In the genomic region with DNA sequence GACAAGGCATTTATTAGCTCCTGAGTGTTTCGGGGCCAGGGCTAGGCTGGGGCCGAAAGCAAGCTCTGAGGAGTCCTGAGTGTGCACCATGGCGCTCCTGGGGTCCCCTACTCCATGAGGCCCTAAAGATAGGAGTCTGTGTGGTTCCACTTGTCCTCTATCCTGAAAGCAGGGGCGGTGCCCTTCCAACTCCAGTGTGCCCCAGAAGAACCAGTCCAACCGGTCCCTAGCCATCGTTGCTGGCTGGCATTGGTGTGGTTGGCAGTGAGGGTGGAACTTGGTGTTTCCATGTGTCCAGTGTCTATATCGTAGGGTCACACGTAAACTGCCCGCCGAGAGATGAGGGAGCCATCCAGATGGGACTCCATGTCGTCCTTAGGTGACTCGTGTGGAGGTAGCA, we compare ENCODE assay signal across 23 mouse cellular contexts. TPM values are rescaled to one million over a fixed set of nuclear protein-coding genes. Genes with fewer than 3 reads are reported as not detected.
A peak's percentile ranks its signal among the peaks of the same experiment; 100 is the strongest.
DNase-seq lines count a peak whose midpoint lies in the region; ATAC-seq and TF ChIP-seq lines count a peak whose summit lies in the region.
"Had no signal": no experiment of that assay in that cellular context is flagged by ENCODE, and none has a peak within 500 bp of the region (broad histone marks: within the 10 kb centered on the region; RNA-seq: fewer than 3 reads in every experiment).

No protein-coding gene starts in this region.

- no peak overlapping the region for H3K4me3 ChIP-seq in kidney, postnatal 0 days (replicated peaks; ENCODE audit: low read depth, low read length)
- H3K4me3 ChIP-seq in lung, postnatal 0 days (ENCODE audit: low read depth, low read length): no peak overlapping the region
- no peak overlapping the region for H3K4me3 ChIP-seq in stomach, postnatal 0 days (ENCODE audit: low read depth, low read length)
- H3K4me3 ChIP-seq in forebrain, embryonic 11.5 days (ENCODE audit: low read depth, low read length): no peak overlapping the region
- H3K4me3 ChIP-seq: forebrain, embryonic 10.5 days; hindbrain, embryonic 13.5 days had no signal

- ATAC-seq in kidney, postnatal 0 days (replicated peaks; ENCODE audit: low FRiP score, low read depth): 0 out of 2 replicates have a peak, but pooled peaks have one; percentile 18
- peak; percentile 72 for ATAC-seq in lung, postnatal 0 days
- peak; percentile 68 for ATAC-seq in stomach, postnatal 0 days (ENCODE audit: low FRiP score, low TSS enrichment)
- ATAC-seq in forebrain, embryonic 11.5 days (replicated peaks; ENCODE audit: low FRiP score): no peak

- H3K27ac ChIP-seq in kidney, postnatal 0 days: no peak overlapping the region
- no peak overlapping the region for H3K27ac ChIP-seq in lung, postnatal 0 days (ENCODE audit: low read length)
- peak overlapping the region; percentile 40 for H3K27ac ChIP-seq in stomach, postnatal 0 days (replicated peaks)
- no peak overlapping the region for H3K27ac ChIP-seq in forebrain, embryonic 11.5 days (ENCODE audit: low read depth, low read length)
- H3K27ac ChIP-seq: forebrain, embryonic 10.5 days; hindbrain, embryonic 13.5 days had no signal

- 92% methylated on average over 12 of the region's 12 CpGs for WGBS in kidney, postnatal 0 days
- 76% methylated on average over 12 of the region's 12 CpGs for WGBS in lung, postnatal 0 days
- WGBS in stomach, postnatal 0 days: 66% methylated on average over 12 of the region's 12 CpGs
- WGBS in forebrain, embryonic 11.5 days: 94% methylated on average over 12 of the region's 12 CpGs

- TF ChIP-seq EP300 in lung, postnatal 0 days (IDR thresholded peaks at IDR 0.05): no peak
- TF ChIP-seq EP300 in stomach, postnatal 0 days (optimal IDR thresholded peaks at IDR 0.05): no peak

- no peak overlapping the region for H3K4me2 ChIP-seq in kidney, postnatal 0 days (ENCODE audit: low read length)
- H3K4me2 ChIP-seq in lung, postnatal 0 days (replicated peaks; ENCODE audit: low read depth, low read length): no peak overlapping the region
- no peak overlapping the region for H3K4me2 ChIP-seq in stomach, postnatal 0 days (replicated peaks; ENCODE audit: low read depth)
- H3K4me2 ChIP-seq in forebrain, embryonic 11.5 days (ENCODE audit: low read depth, low read length, severe bottlenecking): no peak overlapping the region
- H3K4me2 ChIP-seq: hindbrain, embryonic 13.5 days; lung, embryonic 14.5 days had no signal

- H3K4me1 ChIP-seq in kidney, postnatal 0 days (replicated peaks; ENCODE audit: insufficient read depth, low read length): no peaks in the 10 kb centered on the region
- H3K4me1 ChIP-seq in lung, postnatal 0 days (ENCODE audit: insufficient read depth, low read depth, low read length): no peaks in the 10 kb centered on the region
- H3K4me1 ChIP-seq in stomach, postnatal 0 days (replicated peaks; ENCODE audit: control insufficient read depth, insufficient read depth): no peaks in the 10 kb centered on the region
- no peaks in the 10 kb centered on the region for H3K4me1 ChIP-seq in forebrain, embryonic 11.5 days (replicated peaks; ENCODE audit: control insufficient read depth, insufficient read depth, low read length)
- H3K4me1 ChIP-seq: forebrain, embryonic 10.5 days; hindbrain, embryonic 13.5 days had no signal

- peaks cover 55% of the 10 kb centered on the region for H3K36me3 ChIP-seq in kidney, postnatal 0 days (ENCODE audit: insufficient read depth, low read length)
- peaks cover 28% of the 10 kb centered on the region; the same call in 1 of the 2 replicates for H3K36me3 ChIP-seq in lung, postnatal 0 days (ENCODE audit: insufficient read depth, low read length)
- peaks cover 25% of the 10 kb centered on the region for H3K36me3 ChIP-seq in stomach, postnatal 0 days (ENCODE audit: control insufficient read depth, insufficient read depth, low read length)
- H3K36me3 ChIP-seq in forebrain, embryonic 11.5 days (ENCODE audit: control insufficient read depth, insufficient read depth, low read length): peaks cover 2% of the 10 kb centered on the region

- H3K27me3 ChIP-seq in kidney, postnatal 0 days (ENCODE audit: insufficient read depth, low read length): no peaks in the 10 kb centered on the region
- H3K27me3 ChIP-seq in lung, postnatal 0 days (replicated peaks; ENCODE audit: insufficient read depth, low read length): no peaks in the 10 kb centered on the region
- no peaks in the 10 kb centered on the region for H3K27me3 ChIP-seq in stomach, postnatal 0 days (ENCODE audit: control insufficient read depth, insufficient read depth, low read length)
- H3K27me3 ChIP-seq in forebrain, embryonic 11.5 days (ENCODE audit: control insufficient read depth, insufficient read depth, low read length): no peaks in the 10 kb centered on the region
- H3K27me3 ChIP-seq: hindbrain, embryonic 13.5 days had no signal

- H3K9ac ChIP-seq in kidney, postnatal 0 days (ENCODE audit: low read depth, low read length): no peak overlapping the region
- no peak overlapping the region for H3K9ac ChIP-seq in lung, postnatal 0 days (replicated peaks; ENCODE audit: low read depth)
- H3K9ac ChIP-seq in stomach, postnatal 0 days (ENCODE audit: low read length): no peak overlapping the region
- no peak overlapping the region for H3K9ac ChIP-seq in forebrain, embryonic 11.5 days (ENCODE audit: low read length)
- H3K9ac ChIP-seq: hindbrain, embryonic 13.5 days; lung, embryonic 14.5 days had no signal

- peaks cover 11% of the 10 kb centered on the region for H3K9me3 ChIP-seq in kidney, postnatal 0 days (replicated peaks; ENCODE audit: low read length)
- no peaks in the 10 kb centered on the region for H3K9me3 ChIP-seq in lung, postnatal 0 days (ENCODE audit: low read length)
- H3K9me3 ChIP-seq in stomach, postnatal 0 days (ENCODE audit: control insufficient read depth, low read length): peaks cover 6% of the 10 kb centered on the region; the same call in 1 of the 2 replicates
- peaks cover 7% of the 10 kb centered on the region; the same call in 1 of the 2 replicates for H3K9me3 ChIP-seq in forebrain, embryonic 11.5 days (ENCODE audit: control insufficient read depth, low read length)

- TF ChIP-seq CTCF in kidney, postnatal 0 days (IDR thresholded peaks at IDR 0.05; ENCODE audit: low read depth): no peak
- TF ChIP-seq CTCF in lung, postnatal 0 days (IDR thresholded peaks at IDR 0.05): no peak
- TF ChIP-seq CTCF in stomach, postnatal 0 days (IDR thresholded peaks at IDR 0.05; ENCODE audit: low read depth): no peak

- DNase-seq in kidney, adult 8-10 months: peak; percentile 37 to 56
- DNase-seq in kidney, postnatal 4 days: no peak
- no peak for DNase-seq in kidney, postnatal 0 days (ENCODE audit: low spot score)
- DNase-seq in lung, postnatal 0 days (ENCODE audit: low spot score): peak; percentile 73
- DNase-seq in stomach, postnatal 0 days (ENCODE audit: low spot score): peak; percentile 86
- no peak for DNase-seq in adrenal gland, postnatal 4 days (ENCODE audit: low spot score in 2 of 2)
- no peak for DNase-seq in forebrain, embryonic 11.5 days (ENCODE audit: low spot score)
- no peak for DNase-seq in right cerebral cortex, adult 2 months (ENCODE audit: low spot score in 2 of 2)
- DNase-seq: adrenal gland, postnatal 14 days; cerebellum, adult 8-10 months; gastrocnemius, postnatal 10 days; heart, postnatal 10 days; lung, embryonic 14.5 days; thymus, adult 18-20 months had no signal

RNA-seq across cellular contexts. Expression of gene Tomm40, which starts 8.9 kb away (rescaled TPM):
- 163 and 167 TPM in 2 replicates for polyA plus RNA-seq in kidney, postnatal 0 days (2015; fragmentation: Nextera tagmentation; extraction: Ambion mirVana)
- 60.8 and 62.4 TPM in 2 replicates for polyA plus RNA-seq in lung, postnatal 0 days (2015; fragmentation: Nextera tagmentation; extraction: Ambion mirVana)
- polyA plus RNA-seq in stomach, postnatal 0 days (2015; fragmentation: Nextera tagmentation; extraction: Ambion mirVana): 98.0 and 105 TPM in 2 replicates
- 100 to 1,000 TPM; 137 to 139 TPM for total RNA-seq in adrenal gland, postnatal 4 days (2021)
- 160 and 171 TPM in 2 replicates for polyA plus RNA-seq in forebrain, embryonic 11.5 days (2014; fragmentation: Nextera tagmentation; extraction: Ambion mirVana)

RNA-seq across cellular contexts. Expression of gene Apoe, which starts 25.2 kb away (rescaled TPM):
- polyA plus RNA-seq in kidney, postnatal 0 days (2015; fragmentation: Nextera tagmentation; extraction: Ambion mirVana): 511 and 585 TPM in 2 replicates
- polyA plus RNA-seq in lung, postnatal 0 days (2015; fragmentation: Nextera tagmentation; extraction: Ambion mirVana): 768 and 1,006 TPM in 2 replicates
- 383 and 436 TPM in 2 replicates for polyA plus RNA-seq in stomach, postnatal 0 days (2015; fragmentation: Nextera tagmentation; extraction: Ambion mirVana)
- total RNA-seq in adrenal gland, postnatal 4 days (2021): 1,000 to 10,000 TPM in 1 of 2 experiments, 100 to 1,000 TPM in 1; 636 to 2,003 TPM
- 125 and 152 TPM in 2 replicates for polyA plus RNA-seq in forebrain, embryonic 11.5 days (2014; fragmentation: Nextera tagmentation; extraction: Ambion mirVana)

RNA-seq across cellular contexts. Expression of gene Nectin2, which starts 26.1 kb away (rescaled TPM):
- 112 and 114 TPM in 2 replicates for polyA plus RNA-seq in kidney, postnatal 0 days (2015; fragmentation: Nextera tagmentation; extraction: Ambion mirVana)
- polyA plus RNA-seq in lung, postnatal 0 days (2015; fragmentation: Nextera tagmentation; extraction: Ambion mirVana): 113 and 116 TPM in 2 replicates
- 82.2 and 83.8 TPM in 2 replicates for polyA plus RNA-seq in stomach, postnatal 0 days (2015; fragmentation: Nextera tagmentation; extraction: Ambion mirVana)
- 10 to 100 TPM; 72.0 to 80.6 TPM for total RNA-seq in adrenal gland, postnatal 4 days (2021)
- polyA plus RNA-seq in forebrain, embryonic 11.5 days (2014; fragmentation: Nextera tagmentation; extraction: Ambion mirVana): 56.0 and 59.2 TPM in 2 replicates

RNA-seq across cellular contexts. Expression of gene Apoc1, which starts 31.7 kb away (rescaled TPM):
- 37.1 and 48.4 TPM in 2 replicates for polyA plus RNA-seq in kidney, postnatal 0 days (2015; fragmentation: Nextera tagmentation; extraction: Ambion mirVana)
- polyA plus RNA-seq in lung, postnatal 0 days (2015; fragmentation: Nextera tagmentation; extraction: Ambion mirVana): 61.1 and 63.8 TPM in 2 replicates
- 79.6 and 88.4 TPM in 2 replicates for polyA plus RNA-seq in stomach, postnatal 0 days (2015; fragmentation: Nextera tagmentation; extraction: Ambion mirVana)
- 100 to 1,000 TPM; 390 to 714 TPM for total RNA-seq in adrenal gland, postnatal 4 days (2021)
- polyA plus RNA-seq in forebrain, embryonic 11.5 days (2014; fragmentation: Nextera tagmentation; extraction: Ambion mirVana): 1.00 and 2.0 TPM in 2 replicates
- polyA plus RNA-seq: C2C12 had no signal

RNA-seq across cellular contexts. Expression of gene Apoc4, which starts 42.9 kb away (rescaled TPM):
- polyA plus RNA-seq in kidney, postnatal 0 days (2015; fragmentation: Nextera tagmentation; extraction: Ambion mirVana): 0.26 and 0.60 TPM in 2 replicates
- polyA plus RNA-seq in lung, postnatal 0 days (2015; fragmentation: Nextera tagmentation; extraction: Ambion mirVana): 0.38 and 0.88 TPM in 2 replicates
- polyA plus RNA-seq in stomach, postnatal 0 days (2015; fragmentation: Nextera tagmentation; extraction: Ambion mirVana): 2.8 and 6.1 TPM in 2 replicates
- total RNA-seq in adrenal gland, postnatal 4 days (2021): 100 to 1,000 TPM in 1 of 2 experiments, 10 to 100 TPM in 1; 82.0 to 218 TPM
- not detected in 2 replicates for polyA plus RNA-seq in forebrain, embryonic 11.5 days (2014; fragmentation: Nextera tagmentation; extraction: Ambion mirVana)
- total RNA-seq: heart, adult 8-10 months; heart, postnatal 10 days; layer of hippocampus, postnatal 14 days; left cerebral cortex, postnatal 36 days; midbrain, postnatal 0 days had no signal
- polyA plus RNA-seq: C2C12; embryonic facial prominence, embryonic 14.5 days; forebrain, embryonic 10.5 days; hindbrain, embryonic 13.5 days; intestine, embryonic 14.5 days; midbrain, postnatal 0 days had no signal

Comparison
In these comparisons a context has a peak if more than half of its experiments do, and no peak if none do; other contexts are left out.
1. DNase-seq: peak in kidney, adult 8-10 months (2 of 2), lung, postnatal 0 days (single experiment) and stomach, postnatal 0 days (single experiment); none in kidney, postnatal 4 days (0 of 2), kidney, postnatal 0 days (single experiment), adrenal gland, postnatal 4 days (0 of 2), forebrain, embryonic 11.5 days (single experiment) and right cerebral cortex, adult 2 months (0 of 2).